Mouse (Mus musculus) brain, embryonic 14.5 days (tissue): ENCODE measurements around the gene Cyp2t4. TPM values are rescaled to one million over a fixed set of nuclear protein-coding genes. Genes with fewer than 3 reads are reported as not detected.

Source experiments
- DNase-seq: peaks from one replicate; pipeline ENCODE4 v3.0.0-alpha.2; 2011; ENCODE audit warnings: low read depth
- CTCF ChIP-seq: fragments of 200-500 bp; IDR thresholded peaks from 2 replicates; pipeline ENCODE4 v1.5.1; 2012; ENCODE audit warnings: inconsistent platforms, mild to moderate bottlenecking, moderate library complexity, borderline replicate concordance; ENCODE audit not compliant: insufficient read depth, insufficient read length; ENCODE audit errors: extremely low read depth
- POLR2A ChIP-seq: fragments of 200-500 bp; IDR thresholded peaks from 2 replicates; pipeline ENCODE4 v1.6.1; 2012; ENCODE audit warnings: mild to moderate bottlenecking, inconsistent platforms, borderline replicate concordance; ENCODE audit not compliant: poor library complexity, insufficient read depth, insufficient read length, severe bottlenecking; ENCODE audit errors: extremely low read depth
- polyA plus RNA-seq: library from polyadenylated mRNA; depleted of rRNA; stranded (reverse); fragments of >200 nt; gene quantifications from 2 replicates; pipeline ENCODE4 v1.2.3, GENCODE M21; 2012; rRNA removed

The Cyp2t4 gene
- polyA plus RNA-seq, 1 experiment = not detected

DNA sequence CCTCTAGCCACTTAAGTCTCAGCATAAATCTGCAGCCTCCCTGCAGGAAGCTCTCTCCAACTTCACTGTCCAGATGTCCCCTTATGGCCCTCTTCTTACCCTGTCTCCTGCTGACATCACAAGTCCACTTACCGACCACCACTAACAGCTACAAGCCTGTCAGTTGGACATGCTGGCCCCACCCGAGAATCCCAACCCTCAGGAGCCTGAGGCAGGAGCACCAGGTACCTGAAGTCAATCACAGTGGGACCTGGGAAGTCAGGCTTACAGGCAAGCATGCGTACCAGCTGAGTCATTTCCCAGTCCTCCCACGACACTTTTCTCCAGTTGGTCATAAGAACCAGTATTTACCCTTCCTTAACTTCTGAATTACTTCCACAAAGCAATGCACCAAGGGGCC is 40.2 kb downstream of the Cyp2t4 start:
- TF ChIP-seq POLR2A (no peak), CTCF (no peak)
- no peak for DNase-seq

DNA sequence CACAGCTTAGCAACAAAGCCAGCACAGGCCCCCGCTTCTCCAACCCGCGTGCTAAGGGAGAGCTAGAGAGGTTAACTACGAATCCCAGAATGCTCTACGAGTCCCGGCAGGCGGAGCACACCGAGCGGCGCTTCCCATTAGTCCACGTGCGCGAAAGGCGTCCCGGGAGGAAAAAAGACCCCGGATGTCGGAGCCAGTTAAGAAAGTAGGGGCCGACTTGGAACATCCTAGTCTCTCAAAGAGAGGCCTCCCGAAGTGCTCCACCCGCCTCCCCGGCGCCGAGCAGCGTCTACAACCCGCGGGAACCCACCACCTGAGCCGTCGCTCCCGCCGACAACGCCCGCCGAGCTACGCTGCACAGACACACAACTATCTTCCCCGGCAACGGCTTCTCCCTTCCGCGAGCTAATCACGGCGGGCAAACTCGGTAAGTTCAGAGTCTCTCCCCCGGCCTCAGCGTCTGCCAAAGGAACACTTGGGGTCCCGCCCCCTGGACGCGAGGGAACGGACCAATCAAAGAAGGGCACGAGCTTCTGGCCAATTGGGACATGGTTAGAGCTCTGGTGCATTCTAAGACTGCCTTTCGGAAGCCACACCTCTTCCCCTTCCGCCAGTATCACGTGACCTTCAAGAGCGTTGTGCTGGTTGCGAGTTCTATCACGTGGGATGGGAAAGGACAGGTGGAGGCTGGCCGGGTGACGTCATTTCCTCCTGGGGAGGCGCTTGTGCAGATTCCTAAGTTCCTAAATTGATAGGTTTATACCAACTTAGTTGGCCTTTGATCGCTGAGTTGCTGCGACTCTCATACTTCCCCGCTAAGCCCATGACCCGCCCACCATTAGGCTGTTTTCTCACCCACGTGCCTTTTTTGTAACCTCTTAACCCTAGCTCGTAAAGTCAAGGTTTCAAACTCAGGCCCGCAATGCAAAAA is 42.4 kb downstream of the Cyp2t4 start, which contains the start of the genes BC024978 and Snrpa:
Gene BC024978 (plus strand): TSS at position 101 of the 931 bp plus-strand sequence.
Gene Snrpa (minus strand): TSS at position 591 of the 931 bp plus-strand sequence.
- peak; percentile 100 for DNase-seq
- TF ChIP-seq POLR2A (peak; percentile 35; the same call in 1 of the 2 replicates), CTCF (no peak)

DNA sequence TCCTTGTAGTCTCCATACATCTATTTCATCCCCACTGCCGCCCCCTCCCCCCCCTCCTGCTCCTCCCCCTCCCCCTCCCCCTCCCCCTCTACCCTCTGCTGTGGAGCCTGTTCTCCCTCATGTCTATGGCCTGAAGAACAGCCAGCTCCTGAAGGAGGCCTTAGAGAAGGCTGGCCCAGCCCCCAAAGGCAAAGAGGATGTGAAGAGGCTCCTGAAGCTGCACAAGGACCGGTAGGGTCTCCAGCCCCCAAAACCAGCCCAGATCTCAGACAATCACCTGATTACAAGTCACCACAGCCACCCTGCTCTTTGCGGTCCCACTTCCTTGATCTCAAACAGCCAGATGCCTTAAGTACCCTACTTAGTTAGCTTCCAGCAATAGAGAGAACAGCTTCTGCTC is 43.6 kb downstream of the Cyp2t4 start:
- no peak for DNase-seq
- TF ChIP-seq POLR2A (no peak), CTCF (no peak)

- no peak for DNase-seq
- TF ChIP-seq POLR2A (no peak), CTCF (no peak)
These were observed 44.1 kb downstream of the Cyp2t4 start for GRCm38 (mm10) chr7:27197634-27198033.

GRCm38 (mm10) chr7:27198355-27198754 is 44.8 kb downstream of the Cyp2t4 start:
- no peak for TF ChIP-seq CTCF
- TF ChIP-seq POLR2A = no peak
- DNase-seq = no peak

GRCm38 (mm10) chr7:27198779-27199178 is 45.3 kb downstream of the Cyp2t4 start:
- DNase-seq = no peak
- TF ChIP-seq CTCF (no peak), POLR2A (no peak)

- DNase-seq = no peak
- TF ChIP-seq CTCF (no peak), POLR2A (no peak)
These were observed 50.4 kb downstream of the Cyp2t4 start for GRCm38 (mm10) chr7:27203730-27204449.

Other genes with a start within 250 kb of the Cyp2t4 start
- not detected in 2 replicates for gene Cyp2a22, start 214.3 kb upstream of the Cyp2t4 start, polyA plus RNA-seq
- not detected in 2 replicates for gene Cyp2a12, start 124.6 kb upstream of the Cyp2t4 start, polyA plus RNA-seq
- 0.05 TPM in 1 of 2 replicates, not detected in the other for gene Cyp2f2, start 33.8 kb upstream of the Cyp2t4 start, polyA plus RNA-seq
- 129 and 131 TPM in 2 replicates for gene Egln2, start 13.1 kb downstream of the Cyp2t4 start, polyA plus RNA-seq
- gene Rab4b, start 25.2 kb downstream of the Cyp2t4 start, polyA plus RNA-seq = 81.4 and 86.7 TPM in 2 replicates
- gene Gm21983, start 27.4 kb downstream of the Cyp2t4 start, polyA plus RNA-seq = 0.16 TPM in 1 of 2 replicates, not detected in the other
- gene Mia, start 27.4 kb downstream of the Cyp2t4 start, polyA plus RNA-seq = 12.3 and 14.6 TPM in 2 replicates
- gene BC024978, start 42.1 kb downstream of the Cyp2t4 start, polyA plus RNA-seq = 11.9 and 13.2 TPM in 2 replicates
- 320 and 444 TPM in 2 replicates for gene Snrpa, start 42.6 kb downstream of the Cyp2t4 start, polyA plus RNA-seq
- gene Itpkc, start 74.9 kb downstream of the Cyp2t4 start, polyA plus RNA-seq = 15.3 and 15.9 TPM in 2 replicates
- 42.6 and 50.1 TPM in 2 replicates for gene Coq8b, start 79.3 kb downstream of the Cyp2t4 start, polyA plus RNA-seq
- gene Numbl, start 104.7 kb downstream of the Cyp2t4 start, polyA plus RNA-seq = 109 and 112 TPM in 2 replicates
- 24.3 and 24.4 TPM in 2 replicates for gene Ltbp4, start 184.0 kb downstream of the Cyp2t4 start, polyA plus RNA-seq
- gene Shkbp1, start 202.3 kb downstream of the Cyp2t4 start, polyA plus RNA-seq = 142 and 232 TPM in 2 replicates
- gene Gm20479, start 203.7 kb downstream of the Cyp2t4 start, polyA plus RNA-seq = 0.20 TPM in 1 of 2 replicates, not detected in the other